Mouse (Mus musculus) CD4-positive helper T cell, adult 2 months (primary cell): ENCODE data around the gene Slc29a4.

Experiments used
- DNase-seq: peaks from one replicate; pipeline ENCODE4 v3.0.0-alpha.2; 2012; ENCODE audit warnings: low read depth, missing footprints, low spot score

The Slc29a4 gene

GRCm38 (mm10) chr5:142739941-142740340 is 47.6 kb downstream of the Slc29a4 start:
- no peak for DNase-seq

GRCm38 (mm10) chr5:142747026-142747629 is 54.8 kb downstream of the Slc29a4 start:
- DNase-seq: no peak

- no peak for DNase-seq
These were observed 57.9 kb downstream of the Slc29a4 start for GRCm38 (mm10) chr5:142750173-142750572.

- DNase-seq: no peak
These were observed 59.9 kb downstream of the Slc29a4 start for GRCm38 (mm10) chr5:142752241-142752640.

GRCm38 (mm10) chr5:142759786-142760185 is 67.5 kb downstream of the Slc29a4 start:
- DNase-seq: no peak

GRCm38 (mm10) chr5:142761326-142761983 is 69.1 kb downstream of the Slc29a4 start:
- no peak for DNase-seq

- no peak for DNase-seq
These were observed 69.9 kb downstream of the Slc29a4 start for GRCm38 (mm10) chr5:142762082-142762807.

- DNase-seq: no peak
These were observed 72.0 kb downstream of the Slc29a4 start for GRCm38 (mm10) chr5:142764306-142764705.

GRCm38 (mm10) chr5:142764889-142765288 is 72.6 kb downstream of the Slc29a4 start:
- DNase-seq: no peak

- DNase-seq: no peak
These were observed 74.4 kb downstream of the Slc29a4 start for GRCm38 (mm10) chr5:142766708-142767107.

GRCm38 (mm10) chr5:142767937-142768336 is 75.6 kb downstream of the Slc29a4 start:
- DNase-seq: peak; percentile 59

GRCm38 (mm10) chr5:142768352-142769267 is 76.3 kb downstream of the Slc29a4 start:
- no peak for DNase-seq

- DNase-seq: no peak
These were observed 77.3 kb downstream of the Slc29a4 start for GRCm38 (mm10) chr5:142769641-142770040.

- no peak for DNase-seq
These were observed 78.7 kb downstream of the Slc29a4 start for GRCm38 (mm10) chr5:142771034-142771433.

GRCm38 (mm10) chr5:142771964-142772363 is 79.7 kb downstream of the Slc29a4 start:
- no peak for DNase-seq
